Mouse (Mus musculus): Measurements from ENCODE around the gene Phf12. TPM values are rescaled to one million over a fixed set of nuclear protein-coding genes. Genes with fewer than 3 reads are reported as not detected.

Phf12 gene
- polyA plus RNA-seq (2014; fragmentation: Nextera tagmentation; extraction: Ambion mirVana), result 14.2 and 15.4 TPM in 2 replicates

DNA sequence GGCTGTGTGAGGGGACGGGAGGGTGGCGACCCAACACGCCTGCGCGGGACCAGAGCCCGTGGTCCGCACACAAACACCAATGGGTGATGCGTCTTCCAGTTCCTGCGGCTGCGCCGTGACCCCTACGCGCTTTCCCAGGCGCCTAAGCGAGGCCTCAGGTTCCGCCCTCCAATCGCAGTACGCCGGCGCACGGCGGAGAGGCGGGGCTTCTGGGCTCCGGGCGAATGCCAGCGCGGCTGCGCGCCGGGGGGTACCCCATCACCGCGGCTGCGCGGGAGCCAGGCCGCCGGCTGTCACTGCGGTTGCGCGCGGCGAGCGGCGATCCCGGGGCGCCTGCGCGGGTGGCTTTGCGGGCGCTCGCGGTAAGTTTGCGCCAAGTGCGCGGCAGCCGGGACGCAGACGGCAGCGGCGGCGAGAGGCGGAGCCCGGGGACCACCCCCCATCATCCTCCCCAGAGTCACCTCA, at the start of gene Phf12:
Gene Phf12, plus strand, starts transcription at position 314 of the 465 bp plus-strand sequence.
- peak within 1 kb of the TSS; percentile 97 for H3K27ac ChIP-seq
- H3K4me1 ChIP-seq (replicated peaks; ENCODE audit: control insufficient read depth, insufficient read depth, low read length), result peaks cover 13% of the 10 kb centered on the region
- H3K27me3 ChIP-seq (ENCODE audit: control insufficient read depth, insufficient read depth, low read length), result peaks cover 2% of the 10 kb centered on the region; the same call in 1 of the 2 replicates
- peak within 1 kb of the TSS; percentile 98 for H3K4me3 ChIP-seq (replicated peaks; ENCODE audit: low read length)
- peak; percentile 99 for DNase-seq (ENCODE audit: low spot score)
- H3K36me3 ChIP-seq (replicated peaks; ENCODE audit: control insufficient read depth, insufficient read depth), result peaks cover 29% of the 10 kb centered on the region
- peak within 1 kb of the TSS; percentile 95 for H3K4me2 ChIP-seq (replicated peaks)
- H3K9me3 ChIP-seq (ENCODE audit: control insufficient read depth, low read length), result no peaks in the 10 kb centered on the region
- under 1% methylated on average over 55 of the region's 62 CpGs for WGBS
- H3K9ac ChIP-seq, result peak within 1 kb of the TSS; percentile 95
- ATAC-seq (ENCODE audit: low FRiP score), result peak; percentile 90

DNA sequence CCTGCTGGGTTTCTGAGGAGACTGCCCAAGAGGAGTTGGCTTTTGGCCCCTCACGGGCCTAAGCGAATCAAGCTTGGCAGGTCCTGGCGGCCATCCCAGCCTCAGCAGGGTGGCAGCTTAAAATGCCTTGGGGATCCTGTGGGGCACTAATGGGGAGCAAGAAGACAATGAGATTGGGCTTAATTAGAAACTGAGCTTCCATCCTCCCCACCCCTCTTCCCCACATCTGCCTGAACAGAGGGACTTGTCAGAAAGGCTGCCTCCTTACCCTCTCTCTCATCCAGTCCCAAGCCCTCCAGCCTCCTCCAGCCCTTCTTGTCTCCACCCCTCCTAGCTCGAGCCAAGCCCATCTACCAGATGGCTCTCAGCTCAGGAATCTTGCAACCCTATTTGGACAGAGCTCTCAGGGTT, 48.4 kb upstream of the Phf12 start:
- Histone ChIP-seq H3K27ac (peak overlapping the region; percentile 94), H3K9ac (peak overlapping the region; percentile 30), H3K9me3 (ENCODE audit: control insufficient read depth, low read length) (no peaks in the 10 kb centered on the region), H3K4me1 (replicated peaks; ENCODE audit: control insufficient read depth, insufficient read depth, low read length) (peaks cover 69% of the 10 kb centered on the region), H3K36me3 (replicated peaks; ENCODE audit: control insufficient read depth, insufficient read depth) (no peaks in the 10 kb centered on the region), H3K4me3 (replicated peaks; ENCODE audit: low read length) (peak overlapping the region; percentile 81), H3K27me3 (ENCODE audit: control insufficient read depth, insufficient read depth, low read length) (peaks cover 12% of the 10 kb centered on the region), H3K4me2 (replicated peaks) (peak overlapping the region; percentile 87)
- DNase-seq (ENCODE audit: low spot score) (no peak), ATAC-seq (ENCODE audit: low FRiP score) (peak; percentile 39; the same call in 1 of the 2 replicates)
- 0% methylated on average over 4 of the region's 4 CpGs for WGBS

DNA sequence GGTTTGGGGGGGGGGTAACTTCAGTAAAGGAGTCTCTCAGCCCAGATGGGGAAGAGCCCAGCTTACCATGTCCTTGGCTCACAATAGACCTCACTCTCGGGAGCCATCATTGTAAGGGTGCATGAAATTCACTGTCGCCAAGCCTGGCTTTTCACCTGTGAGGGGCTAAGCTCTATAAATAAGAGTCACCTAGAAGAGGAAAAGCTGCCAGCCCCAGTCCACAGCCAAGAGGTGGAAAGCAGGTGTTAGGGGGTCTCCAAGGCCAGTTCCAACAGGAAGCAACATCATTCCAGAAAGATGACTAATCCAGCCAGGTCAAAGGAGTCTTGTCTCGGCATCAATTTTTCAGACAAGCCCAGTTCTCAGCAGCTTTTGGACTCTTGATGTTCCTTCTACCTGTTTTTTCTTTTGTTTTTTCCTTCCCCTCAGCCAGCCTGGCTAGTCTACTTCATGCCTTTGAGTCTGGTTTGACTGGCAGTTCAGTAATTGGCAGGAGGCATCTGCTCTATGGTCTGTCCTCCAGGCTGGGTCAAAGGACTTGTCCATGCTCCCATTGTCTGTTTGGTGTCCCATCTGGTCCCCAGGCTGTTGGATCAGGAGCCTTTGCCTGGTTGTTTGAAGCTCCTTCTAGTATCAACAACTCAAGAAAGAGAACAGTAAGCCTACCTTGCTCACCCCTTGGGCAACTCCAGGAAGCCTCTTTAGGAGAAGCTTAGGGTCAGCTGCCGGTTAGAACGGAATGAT, 47.8 kb upstream of the Phf12 start:
- peak overlapping the region; percentile 94 for H3K27ac ChIP-seq
- H3K4me2 ChIP-seq (replicated peaks), result peak overlapping the region; percentile 87
- H3K4me1 ChIP-seq (replicated peaks; ENCODE audit: control insufficient read depth, insufficient read depth, low read length), result peaks cover 66% of the 10 kb centered on the region
- H3K4me3 ChIP-seq (replicated peaks; ENCODE audit: low read length), result peak overlapping the region; percentile 81
- peak overlapping the region; percentile 30; the same call in 1 of the 2 replicates for H3K9ac ChIP-seq
- WGBS, result 41% methylated on average over 5 of the region's 5 CpGs
- H3K27me3 ChIP-seq (ENCODE audit: control insufficient read depth, insufficient read depth, low read length), result peaks cover 14% of the 10 kb centered on the region
- no peaks in the 10 kb centered on the region for H3K9me3 ChIP-seq (ENCODE audit: control insufficient read depth, low read length)
- DNase-seq (ENCODE audit: low spot score), result no peak
- ATAC-seq (ENCODE audit: low FRiP score), result no peak
- no peaks in the 10 kb centered on the region for H3K36me3 ChIP-seq (replicated peaks; ENCODE audit: control insufficient read depth, insufficient read depth)

DNA sequence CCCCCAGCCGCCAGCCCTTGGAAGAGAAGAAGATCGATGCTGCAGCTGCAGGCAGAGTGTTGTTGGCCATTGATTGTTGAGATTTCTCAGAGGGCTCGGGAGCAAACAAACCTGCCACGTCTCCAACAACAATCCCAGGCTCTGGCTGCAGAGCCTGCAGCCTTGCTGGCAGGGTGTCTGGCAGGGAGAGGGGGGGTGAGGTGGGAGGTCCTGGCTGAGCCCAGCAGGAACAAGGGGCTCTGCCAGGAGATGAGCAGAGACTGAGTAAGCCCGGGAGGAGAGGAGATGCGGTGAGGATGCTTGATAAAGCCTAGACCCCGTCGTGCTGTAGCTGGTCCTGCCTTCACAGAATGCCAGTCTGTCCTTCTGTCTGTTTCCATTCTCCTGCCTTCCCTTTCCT, 45.7 kb upstream of the Phf12 start:
- Histone ChIP-seq H3K4me1 (replicated peaks; ENCODE audit: control insufficient read depth, insufficient read depth, low read length) (peaks cover 62% of the 10 kb centered on the region), H3K36me3 (replicated peaks; ENCODE audit: control insufficient read depth, insufficient read depth) (no peaks in the 10 kb centered on the region), H3K27ac (0 out of 2 replicates have a peak overlapping the region, but pooled peaks have one; percentile 17), H3K9ac (peak overlapping the region; percentile 26; the same call in 1 of the 2 replicates), H3K4me3 (replicated peaks; ENCODE audit: low read length) (0 out of 2 replicates have a peak overlapping the region, but pooled peaks have one; percentile 11), H3K27me3 (ENCODE audit: control insufficient read depth, insufficient read depth, low read length) (peaks cover 20% of the 10 kb centered on the region), H3K4me2 (replicated peaks) (peak overlapping the region; percentile 87), H3K9me3 (ENCODE audit: control insufficient read depth, low read length) (no peaks in the 10 kb centered on the region)
- no peak for DNase-seq (ENCODE audit: low spot score)
- 7% methylated on average over 7 of the region's 8 CpGs for WGBS
- ATAC-seq (ENCODE audit: low FRiP score), result no peak

DNA sequence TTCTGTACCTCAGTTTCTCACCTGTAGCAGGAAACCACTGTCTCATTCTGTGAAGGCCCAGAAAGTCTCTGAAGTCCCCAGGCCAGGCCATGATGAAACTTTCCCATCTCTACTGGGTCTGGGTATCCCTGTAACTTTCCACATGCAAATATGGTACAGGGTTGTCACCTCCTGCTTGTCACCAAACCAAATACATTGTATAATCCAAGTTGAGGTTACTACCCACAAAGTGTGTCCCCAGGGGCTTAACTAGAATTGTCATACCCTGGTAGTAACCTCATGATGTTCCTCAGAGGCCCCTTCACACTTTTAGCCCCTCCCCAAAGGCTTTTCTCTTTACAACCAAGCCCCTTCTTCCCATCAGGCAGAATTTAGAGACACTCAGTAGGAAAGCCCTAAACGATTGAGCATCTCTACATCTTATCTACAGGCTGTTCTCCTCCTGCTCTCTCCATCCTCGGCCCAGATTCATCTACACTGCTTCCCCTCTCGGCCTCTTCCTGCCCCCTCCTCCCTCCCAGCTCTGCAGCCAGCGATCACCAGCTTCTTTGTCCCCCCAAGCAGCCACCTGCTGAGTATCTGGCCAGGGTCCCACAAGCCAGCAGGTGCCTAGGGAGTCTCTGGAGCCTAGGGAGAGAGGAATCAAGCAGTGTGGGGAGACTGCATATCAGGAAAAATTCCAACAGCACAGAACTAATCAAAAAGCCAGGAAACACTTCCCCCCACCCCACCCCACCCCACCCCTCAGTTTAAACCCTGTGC, 44.7 kb upstream of the Phf12 start:
- DNase-seq (ENCODE audit: low spot score) (no peak), ATAC-seq (ENCODE audit: low FRiP score) (no peak)
- H3K27ac ChIP-seq, result no peak overlapping the region; the same call in 1 of the 2 replicates
- H3K9ac ChIP-seq, result no peak overlapping the region
- no peaks in the 10 kb centered on the region for H3K9me3 ChIP-seq (ENCODE audit: control insufficient read depth, low read length)
- peak overlapping the region; percentile 11; the same call in 1 of the 2 replicates for H3K4me2 ChIP-seq (replicated peaks)
- H3K4me1 ChIP-seq (replicated peaks; ENCODE audit: control insufficient read depth, insufficient read depth, low read length), result peaks cover 62% of the 10 kb centered on the region
- 20% methylated on average over 4 of the region's 4 CpGs for WGBS
- H3K27me3 ChIP-seq (ENCODE audit: control insufficient read depth, insufficient read depth, low read length), result peaks cover 12% of the 10 kb centered on the region; the same call in 1 of the 2 replicates
- no peaks in the 10 kb centered on the region for H3K36me3 ChIP-seq (replicated peaks; ENCODE audit: control insufficient read depth, insufficient read depth)
- no peak overlapping the region for H3K4me3 ChIP-seq (replicated peaks; ENCODE audit: low read length)

DNA sequence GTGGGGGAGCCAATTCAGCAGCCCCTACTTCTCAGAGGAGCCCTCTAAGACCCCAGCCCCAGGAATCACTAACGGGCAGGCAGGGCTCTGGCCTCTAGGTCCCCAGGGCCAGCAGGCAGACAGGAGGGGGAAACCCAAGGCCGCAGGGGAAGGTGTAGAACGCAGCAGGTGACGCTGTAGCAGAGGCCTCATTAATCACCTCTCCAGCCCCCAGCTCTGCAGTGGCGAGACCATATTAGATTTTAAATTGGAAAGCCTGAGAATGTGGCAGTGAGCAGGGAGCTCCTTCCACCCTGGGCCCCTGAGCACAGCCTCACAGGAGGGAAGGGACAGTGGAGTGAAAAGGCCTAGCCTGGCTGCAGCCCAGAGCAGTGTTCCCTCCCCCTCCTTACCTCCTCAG, 40.3 kb upstream of the Phf12 start:
- WGBS, result 20% methylated on average over 5 of the region's 5 CpGs
- Histone ChIP-seq H3K9ac (peak overlapping the region; percentile 39; the same call in 1 of the 2 replicates), H3K4me1 (replicated peaks; ENCODE audit: control insufficient read depth, insufficient read depth, low read length) (peaks cover 28% of the 10 kb centered on the region), H3K4me2 (replicated peaks) (no peak overlapping the region), H3K36me3 (replicated peaks; ENCODE audit: control insufficient read depth, insufficient read depth) (no peaks in the 10 kb centered on the region), H3K27ac (peak overlapping the region; percentile 74), H3K4me3 (replicated peaks; ENCODE audit: low read length) (no peak overlapping the region), H3K27me3 (ENCODE audit: control insufficient read depth, insufficient read depth, low read length) (peaks cover 12% of the 10 kb centered on the region; the same call in 1 of the 2 replicates), H3K9me3 (ENCODE audit: control insufficient read depth, low read length) (no peaks in the 10 kb centered on the region)
- DNase-seq (ENCODE audit: low spot score) (no peak), ATAC-seq (ENCODE audit: low FRiP score) (peak; percentile 51; the same call in 1 of the 2 replicates)

DNA sequence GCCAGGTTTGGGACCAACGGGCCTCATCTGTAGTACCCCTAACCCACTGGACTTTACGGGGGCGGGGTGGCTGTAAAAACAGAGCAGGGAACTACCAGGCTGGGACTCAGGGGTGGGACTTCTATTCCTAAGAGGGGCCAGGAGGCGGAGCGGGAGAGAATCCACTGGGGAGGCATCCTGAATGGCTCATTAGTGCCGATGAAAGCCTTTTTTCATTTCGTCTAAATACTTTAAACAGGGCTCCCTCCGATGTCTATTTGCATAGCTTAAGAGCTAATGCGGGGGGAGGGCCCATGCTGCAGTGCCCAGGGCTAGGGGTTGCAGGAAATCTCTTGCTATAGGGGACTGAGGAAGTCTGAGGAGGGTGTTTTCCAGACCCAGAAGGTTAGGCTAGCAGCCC, 34.7 kb upstream of the Phf12 start:
- Histone ChIP-seq H3K27me3 (ENCODE audit: control insufficient read depth, insufficient read depth, low read length) (peaks cover 8% of the 10 kb centered on the region; the same call in 1 of the 2 replicates), H3K4me2 (replicated peaks) (peak overlapping the region; percentile 2; the same call in 1 of the 2 replicates), H3K4me1 (replicated peaks; ENCODE audit: control insufficient read depth, insufficient read depth, low read length) (peaks cover 23% of the 10 kb centered on the region), H3K9ac (no peak overlapping the region), H3K27ac (peak overlapping the region; percentile 3; the same call in 1 of the 2 replicates), H3K36me3 (replicated peaks; ENCODE audit: control insufficient read depth, insufficient read depth) (no peaks in the 10 kb centered on the region), H3K9me3 (ENCODE audit: control insufficient read depth, low read length) (no peaks in the 10 kb centered on the region), H3K4me3 (replicated peaks; ENCODE audit: low read length) (no peak overlapping the region)
- DNase-seq (ENCODE audit: low spot score) (peak; percentile 60), ATAC-seq (ENCODE audit: low FRiP score) (peak; percentile 61)
- WGBS, result 6% methylated on average over 9 of the region's 9 CpGs

DNA sequence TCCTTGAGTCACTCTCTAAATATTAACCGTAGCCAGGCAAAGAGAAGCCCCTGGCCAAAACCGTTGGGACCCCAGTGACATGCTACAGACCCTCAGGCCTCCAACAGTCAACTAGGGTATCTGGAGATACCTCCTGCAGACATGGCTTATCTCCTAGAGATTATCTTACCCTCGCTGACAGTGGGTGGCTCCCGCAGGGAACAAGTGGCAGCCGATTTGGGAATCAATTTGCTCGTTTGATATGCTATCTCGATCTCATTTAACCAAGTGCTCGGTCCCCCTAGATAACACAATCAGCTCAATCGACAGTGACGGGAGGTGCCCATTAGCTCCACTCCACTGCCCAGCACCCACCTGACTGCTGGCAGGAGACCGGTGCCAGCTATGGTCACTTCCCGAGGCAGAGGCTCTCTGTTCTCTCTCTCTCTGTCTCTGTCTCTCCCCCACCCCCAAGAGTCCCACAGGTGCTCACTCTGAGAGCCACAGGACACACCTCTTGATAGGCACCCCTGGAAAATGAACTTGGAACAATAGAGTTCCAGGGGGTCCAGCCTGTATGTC, 32.3 kb upstream of the Phf12 start:
- H3K27ac ChIP-seq, result no peak overlapping the region
- no peak for DNase-seq (ENCODE audit: low spot score)
- no peak overlapping the region for H3K4me2 ChIP-seq (replicated peaks)
- H3K9me3 ChIP-seq (ENCODE audit: control insufficient read depth, low read length), result no peaks in the 10 kb centered on the region
- no peak for ATAC-seq (ENCODE audit: low FRiP score)
- H3K27me3 ChIP-seq (ENCODE audit: control insufficient read depth, insufficient read depth, low read length), result peaks cover 11% of the 10 kb centered on the region; the same call in 1 of the 2 replicates
- H3K36me3 ChIP-seq (replicated peaks; ENCODE audit: control insufficient read depth, insufficient read depth), result peaks cover 10% of the 10 kb centered on the region
- no peak overlapping the region for H3K4me3 ChIP-seq (replicated peaks; ENCODE audit: low read length)
- no peak overlapping the region for H3K9ac ChIP-seq
- H3K4me1 ChIP-seq (replicated peaks; ENCODE audit: control insufficient read depth, insufficient read depth, low read length), result peaks cover 23% of the 10 kb centered on the region
- 27% methylated on average over 12 of the region's 12 CpGs for WGBS

All from hindbrain, embryonic 14.5 days (tissue).